Mouse (Mus musculus) olfactory bulb, adult 2 months (tissue): ENCODE measurements at regions not wholly inside any gene's neighbourhood (a gene's known extent, or its start where the extent isn't known, plus 50 kb on each side); places are given as distances from the start of the nearest gene placed in this dataset.

Experiments
- CTCF ChIP-seq: fragments of 200-500 bp; IDR thresholded peaks from 2 replicates; pipeline ENCODE4 v1.5.1; 2012; ENCODE audit warnings: low read depth, mild to moderate bottlenecking, low read length, moderate library complexity; ENCODE audit not compliant: insufficient read depth
- POLR2A ChIP-seq: fragments of 200-500 bp; IDR thresholded peaks from 2 replicates; pipeline ENCODE4 v1.6.1; 2012; ENCODE audit warnings: mild to moderate bottlenecking, low read depth, low read length, moderate library complexity; ENCODE audit not compliant: insufficient read depth

- TF ChIP-seq CTCF = no peak
- no peak for TF ChIP-seq POLR2A
Measured at GRCm38 (mm10) chr2:74955281-74956128, 129.9 kb downstream of the Mtx2 start.
